Mouse (Mus musculus) intestine, embryonic 14.5 days (tissue): ENCODE data around the gene Vmn2r42. TPM values are rescaled to one million over a fixed set of nuclear protein-coding genes. Genes with fewer than 3 reads are reported as not detected.
"Not testable (repeated sequence)": the region's sequence is repeated elsewhere in the genome, so short reads cannot be mapped to it uniquely, and the experiment has no call there.

Experiments used
- ATAC-seq: fragments of 200-750 bp; cut with Nextera tagmentation; replicated peaks from 2 replicates; pipeline ENCODE4 v1.8.0; 2017; ENCODE audit warnings: low read depth, moderate number of reproducible peaks, moderate TSS enrichment, moderate library complexity; ENCODE audit not compliant: low FRiP score, low TSS enrichment
- DNase-seq: peaks from one replicate; pipeline ENCODE4 v3.0.0-alpha.2; 2018; ENCODE audit warnings: low spot score
- H3K27ac ChIP-seq: fragments of 300-500 bp; sonication (generic); 2 replicates; pipeline ENCODE4 v1.5.1; 2014; ENCODE audit warnings: low read depth, mild to moderate bottlenecking, control low read depth
- H3K27me3 ChIP-seq: fragments of 300-500 bp; sonication (generic); replicated peaks from 2 replicates; pipeline ENCODE4 v1.6.1; 2014; ENCODE audit warnings: low read length, control low read depth; ENCODE audit not compliant: control insufficient read depth, insufficient read depth
- H3K36me3 ChIP-seq: fragments of 300-500 bp; sonication (generic); 2 replicates; pipeline ENCODE4 v1.6.1; 2014; ENCODE audit warnings: low read length, control low read depth; ENCODE audit not compliant: control insufficient read depth, insufficient read depth
- H3K4me1 ChIP-seq: fragments of 300-500 bp; sonication (generic); replicated peaks from 2 replicates; pipeline ENCODE4 v1.6.1; 2014; ENCODE audit warnings: low read length, control low read depth, mixed read lengths; ENCODE audit not compliant: control insufficient read depth, insufficient read depth
- H3K4me2 ChIP-seq: fragments of 300-500 bp; sonication (generic); 2 replicates; pipeline ENCODE4 v1.6.1; 2014; ENCODE audit warnings: low read length
- H3K4me3 ChIP-seq: fragments of 300-500 bp; sonication (generic); 2 replicates; pipeline ENCODE4 v1.5.1; 2014; ENCODE audit warnings: low read depth, low read length, control low read depth, mixed read lengths
- H3K9ac ChIP-seq: fragments of 300-500 bp; sonication (generic); 2 replicates; pipeline ENCODE4 v1.6.1; 2014; ENCODE audit warnings: mild to moderate bottlenecking, low read length
- H3K9me3 ChIP-seq: fragments of 300-500 bp; sonication (generic); 2 replicates; pipeline ENCODE4 v1.6.1; 2016; ENCODE audit warnings: low read length, control low read depth; ENCODE audit not compliant: control insufficient read depth
- WGBS: fragments of 180-500 bp; shearing (Covaris S2); extraction: QIAGEN DNeasy Blood & Tissue Kit; methylation state at CpG from one replicate; pipeline ENCODE4 v1.1.7; 2014; 5-methylcytosine and 5-hydroxymethylcytosine counted together
- polyA plus RNA-seq: library from polyadenylated mRNA; unstranded; fragments of >200 nt; fragmentation: Nextera tagmentation; extraction: Ambion mirVana; gene quantifications from 2 replicates; pipeline ENCODE4 v1.2.1, GENCODE M21; 2014

Gene Vmn2r42
- not detected in 2 replicates for polyA plus RNA-seq

- H3K9ac ChIP-seq, DNase-seq, H3K27me3 ChIP-seq, H3K9me3 ChIP-seq, H3K36me3 ChIP-seq, H3K4me2 ChIP-seq, H3K4me3 ChIP-seq, ATAC-seq, H3K27ac ChIP-seq, H3K4me1 ChIP-seq: not testable (repeated sequence)
- no CpG with 5 or more reads among the region's 2 CpGs for WGBS
These were observed at the start of gene Vmn2r42 for GRCm38 (mm10) chr7:8200220-8200619. Gene Vmn2r42 (minus strand): TSS chr7:8200320.

GRCm38 (mm10) chr7:8161554-8161953, 38.6 kb downstream of the Vmn2r42 start, which contains the start of gene Vmn2r41:
Gene Vmn2r41 (minus strand): TSS chr7:8161654.
- not testable (repeated sequence) for ATAC-seq
- WGBS: no CpG with 5 or more reads among the region's 1 CpGs

More at GRCm38 (mm10) chr7:8161554-8161953, 38.6 kb downstream of the Vmn2r42 start, which contains the start of gene Vmn2r41:
- H3K9ac ChIP-seq, H3K36me3 ChIP-seq, H3K4me1 ChIP-seq, H3K27me3 ChIP-seq, H3K4me2 ChIP-seq, H3K27ac ChIP-seq, DNase-seq, H3K4me3 ChIP-seq, H3K9me3 ChIP-seq: not testable (repeated sequence)

Other genes with a start within 250 kb of the Vmn2r42 start
- gene Vmn2r41, start 38.7 kb downstream of the Vmn2r42 start, polyA plus RNA-seq: not detected in 2 replicates
- gene Vmn2r43, start 60.3 kb upstream of the Vmn2r42 start, polyA plus RNA-seq: not detected in 2 replicates
- not detected in 2 replicates for gene Vmn2r44, start 183.0 kb upstream of the Vmn2r42 start, polyA plus RNA-seq